Mouse (Mus musculus): Measurements from ENCODE around the gene Fmod. TPM values are rescaled to one million over a fixed set of nuclear protein-coding genes. Genes with fewer than 3 reads are reported as not detected.

Fmod gene
- polyA plus RNA-seq (2012; fragmentation: generic; extraction: Trizol): 1 to 10 TPM in 1 of 2 experiments, under 1 TPM in 1; 0.01 to 4.6 TPM

GRCm38 (mm10) chr1:134037172-134037571 is at the start of gene Fmod:
Fmod (plus strand) TSS chr1:134037254.

GRCm38 (mm10) chr1:134078802-134079476 is 41.9 kb downstream of the Fmod start, which contains the start of gene Btg2:
Btg2 (minus strand) TSS chr1:134079120.

Other genes with a start within 250 kb of the Fmod start
- gene Atp2b4, start 236.2 kb upstream of the Fmod start, polyA plus RNA-seq (2012; fragmentation: generic; extraction: Trizol): under 1 TPM; under 0.01 to 0.13 TPM
- under 1 TPM; 0.02 to 0.24 TPM for gene Optc, start 129.3 kb upstream of the Fmod start, polyA plus RNA-seq (2012; fragmentation: generic; extraction: Trizol)
- gene Prelp, start 115.8 kb upstream of the Fmod start, polyA plus RNA-seq (2012; fragmentation: generic; extraction: Trizol): 10 to 100 TPM in 1 of 2 experiments, 1 to 10 TPM in 1; 1.4 to 65.5 TPM
- 1 to 10 TPM; 1.7 to 8.5 TPM for gene Btg2, start 41.9 kb downstream of the Fmod start, polyA plus RNA-seq (2012; fragmentation: generic; extraction: Trizol)
- under 1 TPM in 1 of 2 experiments, not detected in 1; 0.01 TPM for gene Chit1, start 74.0 kb downstream of the Fmod start, polyA plus RNA-seq (2012; fragmentation: generic; extraction: Trizol)
- gene Chil1, start 144.9 kb downstream of the Fmod start, polyA plus RNA-seq (2012; fragmentation: generic; extraction: Trizol): under 1 TPM in 1 of 2 experiments, not detected in 1; 0.17 TPM
- not detected for gene Mybph, start 156.2 kb downstream of the Fmod start, polyA plus RNA-seq (2012; fragmentation: generic; extraction: Trizol)
- gene Adora1, start 198.2 kb downstream of the Fmod start, polyA plus RNA-seq (2012; fragmentation: generic; extraction: Trizol): not detected